Mouse (Mus musculus) forebrain, embryonic 14.5 days (tissue): Measurements from ENCODE around the gene Zmym2. TPM values are rescaled to one million over a fixed set of nuclear protein-coding genes. Genes with fewer than 3 reads are reported as not detected.
"Not testable (repeated sequence)": the region's sequence is repeated elsewhere in the genome, so short reads cannot be mapped to it uniquely, and the experiment has no call there.

ENCODE experiments used
- ATAC-seq: fragments of 200-750 bp; cut with Nextera tagmentation; 2 replicates; pipeline ENCODE4 v1.8.0; 2017; ENCODE audit warnings: mild to moderate bottlenecking, moderate library complexity
- DNase-seq: peaks from one replicate; pipeline ENCODE4 v3.0.0-alpha.2; 2015; ENCODE audit warnings: low spot score
- H3K27ac ChIP-seq: fragments of 300-500 bp; sonication (generic); 2 replicates; pipeline ENCODE4 v1.5.1; 2014; ENCODE audit warnings: low read depth, mild to moderate bottlenecking, control low read depth, low read length, moderate library complexity
- H3K27me3 ChIP-seq: fragments of 300-500 bp; sonication (generic); replicated peaks from 2 replicates; pipeline ENCODE4 v1.6.1; 2014; ENCODE audit warnings: low read length, control low read depth, mixed read lengths; ENCODE audit not compliant: control insufficient read depth, insufficient read depth
- H3K36me3 ChIP-seq: fragments of 300-500 bp; sonication (generic); 2 replicates; pipeline ENCODE4 v1.6.1; 2014; ENCODE audit warnings: low read length, control low read depth; ENCODE audit not compliant: control insufficient read depth, insufficient read depth
- H3K4me1 ChIP-seq: fragments of 300-500 bp; sonication (generic); 2 replicates; pipeline ENCODE4 v1.6.1; 2014; ENCODE audit warnings: antibody characterized with exemption, low read length, control low read depth; ENCODE audit not compliant: control insufficient read depth, insufficient read depth
- H3K4me2 ChIP-seq: fragments of 300-500 bp; sonication (generic); 2 replicates; pipeline ENCODE4 v1.6.1; 2014; ENCODE audit warnings: mild to moderate bottlenecking, control low read depth, low read length
- H3K4me3 ChIP-seq: fragments of 300-500 bp; sonication (generic); 2 replicates; pipeline ENCODE4 v1.5.1; 2014; ENCODE audit warnings: low read depth, low read length, control low read depth
- H3K9ac ChIP-seq: fragments of 300-500 bp; sonication (generic); 2 replicates; pipeline ENCODE4 v1.6.1; 2014; ENCODE audit warnings: mild to moderate bottlenecking, low read length, control low read depth, moderate library complexity
- H3K9me3 ChIP-seq: fragments of 300-500 bp; sonication (generic); replicated peaks from 2 replicates; pipeline ENCODE4 v1.6.1; 2016; ENCODE audit warnings: low read length, control low read depth, mixed read lengths; ENCODE audit not compliant: control insufficient read depth
- WGBS: fragments of 180-500 bp; shearing (Covaris S2); extraction: QIAGEN DNeasy Blood & Tissue Kit; methylation state at CpG from one replicate; pipeline ENCODE4 v1.1.7; 2014; 5-methylcytosine and 5-hydroxymethylcytosine counted together
- polyA plus RNA-seq: library from polyadenylated mRNA; unstranded; fragments of >200 nt; fragmentation: Nextera tagmentation; extraction: Ambion mirVana; gene quantifications from 2 replicates; pipeline ENCODE4 v1.2.1, GENCODE M21; 2014

Zmym2 gene
- polyA plus RNA-seq, 1 experiment from 2014 or later = 54.7 TPM

GRCm38 (mm10) chr14:56875586-56876159, 10.8 kb upstream of the Zmym2 start:
- no peaks in the 10 kb centered on the region for H3K9me3 ChIP-seq
- H3K27me3 ChIP-seq = no peaks in the 10 kb centered on the region
- no peaks in the 10 kb centered on the region for H3K36me3 ChIP-seq
- no peak overlapping the region for H3K9ac ChIP-seq
- no peak overlapping the region for H3K27ac ChIP-seq
- H3K4me2 ChIP-seq = no peak overlapping the region
- H3K4me3 ChIP-seq = no peak overlapping the region
- no peaks in the 10 kb centered on the region for H3K4me1 ChIP-seq
- ATAC-seq (no peak), DNase-seq (no peak)

- WGBS = 65% methylated on average over 3 of the region's 3 CpGs
- no peak overlapping the region for H3K4me3 ChIP-seq
- DNase-seq (no peak), ATAC-seq (no peak)
- no peaks in the 10 kb centered on the region for H3K27me3 ChIP-seq
- H3K4me2 ChIP-seq = no peak overlapping the region
- H3K9ac ChIP-seq = no peak overlapping the region
- no peaks in the 10 kb centered on the region for H3K36me3 ChIP-seq
- no peaks in the 10 kb centered on the region for H3K9me3 ChIP-seq
- H3K27ac ChIP-seq = no peak overlapping the region
- no peaks in the 10 kb centered on the region for H3K4me1 ChIP-seq
These were observed 5.2 kb upstream of the Zmym2 start for GRCm38 (mm10) chr14:56881271-56881670.

- peaks cover 5% of the 10 kb centered on the region for H3K4me1 ChIP-seq
- H3K36me3 ChIP-seq = no peaks in the 10 kb centered on the region
- ATAC-seq (no peak), DNase-seq (no peak)
- 95% methylated on average over 1 of the region's 1 CpGs for WGBS
- no peak overlapping the region for H3K27ac ChIP-seq
- H3K4me2 ChIP-seq = no peak overlapping the region
- H3K4me3 ChIP-seq = no peak overlapping the region
- no peak overlapping the region for H3K9ac ChIP-seq
- H3K9me3 ChIP-seq = no peaks in the 10 kb centered on the region
- no peaks in the 10 kb centered on the region for H3K27me3 ChIP-seq
These were observed 3.0 kb upstream of the Zmym2 start for GRCm38 (mm10) chr14:56883431-56883830.

GRCm38 (mm10) chr14:56885308-56885771, 1.1 kb upstream of the Zmym2 start:
- DNase-seq (peak; percentile 96), ATAC-seq (peak; percentile 30)
- peak overlapping the region; percentile 71 for H3K9ac ChIP-seq
- H3K4me2 ChIP-seq = peak overlapping the region; percentile 58
- H3K27ac ChIP-seq = peak overlapping the region; percentile 91
- no peaks in the 10 kb centered on the region for H3K27me3 ChIP-seq
- H3K9me3 ChIP-seq = no peaks in the 10 kb centered on the region
- WGBS = under 1% methylated on average over 36 of the region's 36 CpGs
- H3K4me3 ChIP-seq = peak overlapping the region; percentile 50
- peaks cover 15% of the 10 kb centered on the region for H3K4me1 ChIP-seq
- peaks cover 11% of the 10 kb centered on the region; the same call in 1 of the 2 replicates for H3K36me3 ChIP-seq

DNA sequence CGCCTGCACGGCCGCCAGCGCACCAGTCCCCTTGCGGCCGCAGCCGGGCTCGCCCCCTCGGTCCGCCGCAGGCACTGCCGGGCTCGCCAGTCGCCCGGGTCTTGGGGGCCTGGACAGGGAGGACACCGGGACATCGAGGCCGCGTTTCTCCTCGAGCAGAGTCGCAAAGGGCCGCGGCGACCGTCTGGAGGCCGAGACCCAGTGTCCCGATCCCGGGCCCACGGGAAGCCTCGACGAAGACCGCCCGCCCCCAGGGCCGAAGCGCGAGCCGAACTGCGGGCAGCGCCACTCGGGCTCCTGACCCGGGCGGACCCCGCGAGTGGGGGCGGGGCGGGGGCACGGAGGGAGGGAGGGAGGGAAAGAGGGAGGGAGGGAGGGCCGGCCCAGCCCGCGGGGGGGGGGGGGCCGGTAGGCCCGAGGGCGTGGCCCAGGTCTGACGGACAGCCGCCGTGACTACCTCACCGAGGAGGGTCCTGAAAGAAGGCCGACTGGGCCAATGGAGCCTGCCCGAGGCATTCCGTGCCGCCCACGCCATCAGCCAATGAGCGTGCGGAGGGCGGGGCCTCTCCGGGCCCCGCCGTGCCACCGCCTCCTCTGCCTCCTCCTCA, 363 bp upstream of the Zmym2 start:
- Histone ChIP-seq H3K9ac (peak overlapping the region; percentile 71), H3K27ac (peak overlapping the region; percentile 91), H3K4me1 (peaks cover 15% of the 10 kb centered on the region), H3K36me3 (peaks cover 13% of the 10 kb centered on the region; the same call in 1 of the 2 replicates), H3K4me3 (peak overlapping the region; percentile 50), H3K4me2 (peak overlapping the region; percentile 58)
- peak; percentile 97 for ATAC-seq
- H3K27me3 ChIP-seq, H3K9me3 ChIP-seq: not testable (repeated sequence)
- DNase-seq = peak; percentile 88
- WGBS = 0% methylated on average over 20 of the region's 69 CpGs

GRCm38 (mm10) chr14:56887514-56887880, 1.0 kb downstream of the Zmym2 start:
- 1% methylated on average over 3 of the region's 3 CpGs for WGBS
- H3K4me2 ChIP-seq = peak overlapping the region; percentile 58
- peaks cover 13% of the 10 kb centered on the region for H3K36me3 ChIP-seq
- H3K27me3 ChIP-seq = no peaks in the 10 kb centered on the region
- H3K9ac ChIP-seq = peak overlapping the region; percentile 93
- peak overlapping the region; percentile 86 for H3K4me3 ChIP-seq
- H3K9me3 ChIP-seq = no peaks in the 10 kb centered on the region
- DNase-seq (no peak), ATAC-seq (no peak)
- peak overlapping the region; percentile 99 for H3K27ac ChIP-seq
- H3K4me1 ChIP-seq = peaks cover 15% of the 10 kb centered on the region

- Histone ChIP-seq H3K9me3 (no peaks in the 10 kb centered on the region), H3K4me3 (peak overlapping the region; percentile 86), H3K27me3 (no peaks in the 10 kb centered on the region), H3K4me2 (peak overlapping the region; percentile 58), H3K4me1 (peaks cover 15% of the 10 kb centered on the region), H3K36me3 (peaks cover 13% of the 10 kb centered on the region), H3K9ac (peak overlapping the region; percentile 93), H3K27ac (peak overlapping the region; percentile 99)
- DNase-seq = peak; percentile 90
- under 1% methylated on average over 9 of the region's 9 CpGs for WGBS
- ATAC-seq = peak; percentile 8; the same call in 1 of the 2 replicates
These were observed 1.4 kb downstream of the Zmym2 start for GRCm38 (mm10) chr14:56887887-56888286.

- Histone ChIP-seq H3K9ac (0 out of 2 replicates have a peak overlapping the region, but pooled peaks have one; percentile 40), H3K4me1 (peaks cover 15% of the 10 kb centered on the region), H3K4me2 (peak overlapping the region; percentile 58), H3K9me3 (no peaks in the 10 kb centered on the region), H3K36me3 (peaks cover 18% of the 10 kb centered on the region), H3K4me3 (peak overlapping the region; percentile 86), H3K27ac (no peak overlapping the region), H3K27me3 (no peaks in the 10 kb centered on the region)
- DNase-seq (no peak), ATAC-seq (no peak)
- WGBS = 75% methylated on average over 2 of the region's 2 CpGs
These were observed 2.0 kb downstream of the Zmym2 start for GRCm38 (mm10) chr14:56888416-56888815.

DNA sequence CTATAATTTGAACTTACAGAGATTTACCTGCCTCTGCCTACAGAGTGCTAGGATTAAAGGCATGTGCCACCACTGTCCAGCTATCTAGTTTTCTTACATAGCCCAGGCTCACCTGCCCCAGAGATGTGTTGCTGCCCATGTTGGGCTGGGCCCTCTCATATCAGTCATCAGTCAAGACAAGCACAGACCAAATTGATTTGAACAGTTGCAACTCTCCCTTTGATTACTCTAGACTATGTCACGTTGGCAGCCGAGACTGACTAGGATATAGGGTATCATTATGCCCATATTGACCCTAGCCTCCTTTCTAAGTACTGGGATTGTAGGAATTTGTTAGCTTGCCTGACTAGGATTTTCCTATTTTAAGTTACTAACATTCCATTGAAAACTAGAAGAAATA, 8.0 kb downstream of the Zmym2 start:
- Histone ChIP-seq H3K9ac (no peak overlapping the region), H3K27ac (no peak overlapping the region), H3K4me2 (no peak overlapping the region), H3K4me1 (peaks cover 2% of the 10 kb centered on the region; the same call in 1 of the 2 replicates), H3K9me3 (no peaks in the 10 kb centered on the region), H3K4me3 (no peak overlapping the region), H3K27me3 (no peaks in the 10 kb centered on the region), H3K36me3 (peaks cover 36% of the 10 kb centered on the region)
- WGBS = 97% methylated on average over 2 of the region's 2 CpGs
- no peak for ATAC-seq
- DNase-seq = no peak
